Mouse (Mus musculus) CH12.LX (cell line): ENCODE measurements around the gene Plac9b.
"Not testable (repeated sequence)": the region's sequence is repeated elsewhere in the genome, so short reads cannot be mapped to it uniquely, and the experiment has no call there.

Experiments
- CTCF ChIP-seq, 2 experiments: IDR thresholded peaks in 1 of 2; conservative IDR thresholded peaks in 1 of 2; 2 replicates each; pipeline ENCODE4 v1.5.1; 2011 to 2012; ENCODE audit warnings: low read depth in 2 of 2, low read length in 2 of 2, improper control_type of control experiment in 1 of 2, inconsistent platforms in 1 of 2, mild to moderate bottlenecking in 1 of 2, moderate library complexity in 1 of 2
- POLR2A ChIP-seq: IDR thresholded peaks from 2 replicates; pipeline ENCODE4 v1.6.1; 2011; ENCODE audit warnings: low read depth, mild to moderate bottlenecking, improper control_type of control experiment, low read length

- not testable (repeated sequence) for TF ChIP-seq CTCF (conservative IDR thresholded peaks at IDR 0.05 in 1 of 2, IDR thresholded peaks at IDR 0.05 in 1 of 2; ENCODE audit: low read depth in 2 of 2, low read length in 2 of 2); POLR2A
Measured at GRCm38 (mm10) chr14:26175028-26175427, 7.3 kb downstream of the Plac9b start.
